Mouse (Mus musculus) E14TG2a.4 (cell line): ENCODE data around the gene Babam2.

Source experiments
- CTCF ChIP-seq: conservative IDR thresholded peaks from 2 replicates; pipeline ENCODE4 v1.5.1; 2014; ENCODE audit warnings: low read length
- NANOG ChIP-seq: IDR thresholded peaks from 2 replicates; pipeline ENCODE4 v1.6.1; 2014; ENCODE audit warnings: borderline replicate concordance, low read length, mixed read lengths
- POU5F1 ChIP-seq: IDR thresholded peaks from 2 replicates; pipeline ENCODE4 v1.6.1; 2014; ENCODE audit warnings: low read length, borderline replicate concordance

GRCm38 (mm10) chr5:31796979-31797378 lies 99.5 kb downstream of the Babam2 start:
- TF ChIP-seq CTCF = no peak
- TF ChIP-seq POU5F1 = no peak
- TF ChIP-seq NANOG = no peak
